Mouse (Mus musculus) limb, embryonic 10.5 days (tissue): Measurements from ENCODE around the gene Tmem89. TPM values are rescaled to one million over a fixed set of nuclear protein-coding genes. Genes with fewer than 3 reads are reported as not detected.

Experiments used
- DNase-seq: peaks from one replicate; pipeline ENCODE4 v3.0.0-alpha.2; 2017; ENCODE audit warnings: low spot score
- H3K27ac ChIP-seq: fragments of 300-500 bp; sonication (generic); 2 replicates; pipeline ENCODE4 v1.5.1; 2016; ENCODE audit warnings: mild to moderate bottlenecking
- H3K27me3 ChIP-seq: fragments of 300-500 bp; sonication (generic); 2 replicates; pipeline ENCODE4 v1.6.1; 2016; ENCODE audit warnings: low read depth, mild to moderate bottlenecking; ENCODE audit not compliant: poor library complexity, severe bottlenecking
- H3K36me3 ChIP-seq: fragments of 300-500 bp; sonication (generic); 2 replicates; pipeline ENCODE4 v1.6.1; 2016; ENCODE audit warnings: mild to moderate bottlenecking, moderate library complexity
- H3K4me1 ChIP-seq: fragments of 300-500 bp; sonication (generic); 2 replicates; pipeline ENCODE4 v1.6.1; 2016
- H3K4me3 ChIP-seq: fragments of 300-500 bp; sonication (generic); 2 replicates; pipeline ENCODE4 v1.5.1; 2016; ENCODE audit warnings: mild to moderate bottlenecking, moderate library complexity
- H3K9me3 ChIP-seq: fragments of 300-500 bp; sonication (generic); replicated peaks from 2 replicates; pipeline ENCODE4 v1.6.1; 2016; ENCODE audit warnings: mild to moderate bottlenecking
- WGBS: fragments of 180-500 bp; shearing (Covaris S2); methylation state at CpG from one replicate; pipeline ENCODE4 v1.1.7; 2016; 5-methylcytosine and 5-hydroxymethylcytosine counted together
- polyA plus RNA-seq: library from polyadenylated mRNA; unstranded; fragments of >200 nt; fragmentation: Nextera tagmentation; extraction: Ambion mirVana; gene quantifications from 2 replicates; pipeline ENCODE4 v1.2.1, GENCODE M21; 2016

Gene Tmem89
- polyA plus RNA-seq, result not detected in 2 replicates

- 79% methylated on average over 6 of the region's 6 CpGs for WGBS
- H3K9me3 ChIP-seq, result no peaks in the 10 kb centered on the region
- H3K27ac ChIP-seq, result no peak within 1 kb of the TSS
- H3K27me3 ChIP-seq, result no peaks in the 10 kb centered on the region
- no peaks in the 10 kb centered on the region for H3K4me1 ChIP-seq
- DNase-seq, result no peak
- no peak within 1 kb of the TSS for H3K4me3 ChIP-seq
- H3K36me3 ChIP-seq, result no peaks in the 10 kb centered on the region; the same call in 1 of the 2 replicates
These were observed at the start of gene Tmem89 for GRCm38 (mm10) chr9:108914491-108914890. TSS of gene Tmem89 (plus strand) at chr9:108914619.

GRCm38 (mm10) chr9:108912308-108912707, 2.1 kb upstream of the Tmem89 start:
- DNase-seq, result no peak
- no peak overlapping the region for H3K4me3 ChIP-seq
- H3K27ac ChIP-seq, result no peak overlapping the region
- H3K36me3 ChIP-seq, result no peaks in the 10 kb centered on the region; the same call in 1 of the 2 replicates
- H3K9me3 ChIP-seq, result no peaks in the 10 kb centered on the region
- H3K4me1 ChIP-seq, result no peaks in the 10 kb centered on the region
- H3K27me3 ChIP-seq, result no peaks in the 10 kb centered on the region
- 75% methylated on average over 6 of the region's 6 CpGs for WGBS

- Histone ChIP-seq H3K9me3 (no peaks in the 10 kb centered on the region), H3K4me1 (no peaks in the 10 kb centered on the region), H3K27me3 (no peaks in the 10 kb centered on the region), H3K4me3 (no peak overlapping the region), H3K27ac (no peak overlapping the region), H3K36me3 (no peaks in the 10 kb centered on the region; the same call in 1 of the 2 replicates)
- 88% methylated on average over 7 of the region's 7 CpGs for WGBS
- no peak for DNase-seq
These were observed 1.3 kb upstream of the Tmem89 start for GRCm38 (mm10) chr9:108913161-108913560.

DNA sequence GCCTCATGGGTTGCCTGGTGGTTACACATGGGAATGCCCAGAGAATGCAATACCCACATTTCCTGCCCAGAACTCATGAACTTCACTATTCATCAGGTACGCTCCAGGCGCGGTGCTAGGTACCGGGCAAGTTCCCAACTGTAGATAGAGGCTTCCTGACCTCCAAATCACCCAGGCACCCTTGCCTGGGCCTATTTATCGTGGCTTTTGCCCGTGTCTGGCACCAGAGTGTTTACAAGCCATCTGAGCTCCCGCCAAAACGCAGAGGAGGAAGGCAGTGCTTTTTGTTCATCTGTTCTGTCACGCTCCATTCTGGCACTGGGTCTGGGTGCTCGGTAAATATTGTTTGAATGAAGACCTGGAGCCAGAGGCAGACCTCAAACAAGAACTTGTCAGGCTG, 798 bp upstream of the Tmem89 start:
- Histone ChIP-seq H3K4me3 (no peak overlapping the region), H3K27me3 (no peaks in the 10 kb centered on the region), H3K4me1 (no peaks in the 10 kb centered on the region), H3K27ac (no peak overlapping the region), H3K36me3 (no peaks in the 10 kb centered on the region; the same call in 1 of the 2 replicates), H3K9me3 (no peaks in the 10 kb centered on the region)
- DNase-seq, result no peak
- 82% methylated on average over 10 of the region's 10 CpGs for WGBS

DNA sequence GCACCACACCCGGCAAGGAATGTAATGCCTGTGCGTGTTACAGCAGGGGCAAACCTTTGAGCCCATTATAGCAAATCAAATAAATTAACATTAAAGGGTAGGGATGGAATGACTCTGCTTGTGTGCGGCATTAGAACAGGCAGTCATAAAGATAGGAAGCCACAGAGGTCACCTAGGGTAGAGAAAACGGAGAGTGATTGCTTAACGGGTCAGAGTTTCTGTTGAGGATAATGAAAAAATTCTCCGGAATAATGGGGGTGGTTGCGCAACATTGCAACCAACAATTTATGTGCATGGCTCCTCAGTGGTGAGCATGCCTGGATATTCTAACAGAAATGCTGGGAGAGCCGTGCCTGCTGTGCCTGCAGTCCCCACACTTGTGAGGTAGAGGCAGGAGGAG, 11.5 kb downstream of the Tmem89 start:
- Histone ChIP-seq H3K27me3 (no peaks in the 10 kb centered on the region), H3K9me3 (no peaks in the 10 kb centered on the region), H3K27ac (no peak overlapping the region), H3K4me3 (no peak overlapping the region), H3K36me3 (no peaks in the 10 kb centered on the region), H3K4me1 (peaks cover 12% of the 10 kb centered on the region)
- DNase-seq, result no peak
- 68% methylated on average over 8 of the region's 8 CpGs for WGBS

- no peak for DNase-seq
- H3K9me3 ChIP-seq, result no peaks in the 10 kb centered on the region
- no peak overlapping the region for H3K27ac ChIP-seq
- no peaks in the 10 kb centered on the region for H3K27me3 ChIP-seq
- WGBS, result 82% methylated on average over 3 of the region's 3 CpGs
- no peak overlapping the region for H3K4me3 ChIP-seq
- H3K4me1 ChIP-seq, result peaks cover 10% of the 10 kb centered on the region
- no peaks in the 10 kb centered on the region for H3K36me3 ChIP-seq
These were observed 14.0 kb downstream of the Tmem89 start for GRCm38 (mm10) chr9:108928424-108928823.

- H3K4me1 ChIP-seq, result peaks cover 9% of the 10 kb centered on the region
- H3K4me3 ChIP-seq, result peak overlapping the region; percentile 71
- no peaks in the 10 kb centered on the region for H3K9me3 ChIP-seq
- no peak for DNase-seq
- no peaks in the 10 kb centered on the region for H3K27me3 ChIP-seq
- H3K27ac ChIP-seq, result peak overlapping the region; percentile 89; the same call in 1 of the 2 replicates
- H3K36me3 ChIP-seq, result peaks cover 33% of the 10 kb centered on the region
- 18% methylated on average over 3 of the region's 3 CpGs for WGBS
These were observed 21.6 kb downstream of the Tmem89 start for GRCm38 (mm10) chr9:108935991-108936390.

DNA sequence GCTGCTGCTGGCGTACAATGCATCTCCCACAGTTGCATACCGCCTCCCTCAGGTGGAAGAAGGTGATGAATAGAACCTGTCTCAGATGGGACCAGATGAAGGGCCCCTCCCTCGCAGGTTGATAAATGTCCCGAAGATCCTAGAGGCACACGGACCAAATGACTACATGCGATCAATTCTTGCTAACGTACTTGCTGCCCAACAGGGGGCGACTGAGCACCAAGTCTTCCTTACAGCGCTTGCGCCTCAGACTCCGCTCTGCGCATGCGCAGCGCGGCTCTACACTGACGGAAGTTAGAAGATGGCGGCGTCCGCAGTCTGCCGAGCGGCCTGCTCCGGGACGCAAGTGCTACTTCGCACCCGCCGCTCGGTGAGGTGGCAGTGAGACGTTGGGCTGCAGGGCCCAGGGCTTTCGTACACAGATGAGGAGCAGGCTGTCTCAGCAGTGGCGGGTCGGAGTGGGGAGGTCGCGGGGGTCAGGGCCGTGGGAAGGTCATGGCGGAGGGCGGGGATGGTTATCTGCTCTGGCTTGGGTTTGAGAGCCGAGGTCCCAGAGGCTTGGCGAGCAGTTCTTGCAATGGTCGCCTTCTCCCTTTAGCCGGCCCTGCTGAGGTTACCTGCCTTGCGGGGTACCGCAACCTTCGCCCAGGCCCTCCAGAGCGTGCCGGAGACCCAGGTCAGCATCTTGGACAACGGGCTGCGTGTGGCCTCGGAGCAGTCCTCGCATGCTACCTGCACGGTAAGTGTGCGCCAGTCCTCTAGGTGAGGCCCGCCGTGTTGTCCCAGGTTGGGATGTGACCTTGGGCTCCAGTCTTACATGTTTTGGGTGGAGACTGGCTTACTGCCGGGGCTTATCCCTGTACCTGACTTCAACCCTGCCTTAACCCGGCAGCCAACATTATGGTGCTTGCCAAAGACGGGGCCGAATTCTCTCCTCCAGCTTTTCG, 22.3 kb downstream of the Tmem89 start, which contains the start of gene Uqcrc1:
Gene Uqcrc1 (plus strand): TSS at position 216 of the 947 bp plus-strand sequence.
- H3K9me3 ChIP-seq, result no peaks in the 10 kb centered on the region
- 1% methylated on average over 58 of the region's 58 CpGs for whole genome bisulfite sequencing
- H3K4me1 ChIP-seq, result peaks cover 9% of the 10 kb centered on the region
- H3K27ac ChIP-seq, result peak within 1 kb of the TSS; percentile 89
- H3K27me3 ChIP-seq, result no peaks in the 10 kb centered on the region
- DNase-seq, result peak; percentile 96
- H3K4me3 ChIP-seq, result peak within 1 kb of the TSS; percentile 71
- peaks cover 40% of the 10 kb centered on the region for H3K36me3 ChIP-seq

- Histone ChIP-seq H3K4me3 (no peak overlapping the region), H3K9me3 (no peaks in the 10 kb centered on the region), H3K27me3 (no peaks in the 10 kb centered on the region), H3K27ac (no peak overlapping the region), H3K36me3 (peaks cover 98% of the 10 kb centered on the region), H3K4me1 (peaks cover 21% of the 10 kb centered on the region)
- no peak for DNase-seq
- 85% methylated on average over 9 of the region's 9 CpGs for WGBS
These were observed 30.7 kb downstream of the Tmem89 start for GRCm38 (mm10) chr9:108945111-108945510.

- H3K27me3 ChIP-seq, result no peaks in the 10 kb centered on the region
- H3K9me3 ChIP-seq, result no peaks in the 10 kb centered on the region
- WGBS, result 90% methylated on average over 5 of the region's 5 CpGs
- DNase-seq, result no peak
- peaks cover 98% of the 10 kb centered on the region for H3K36me3 ChIP-seq
- peaks cover 25% of the 10 kb centered on the region for H3K4me1 ChIP-seq
- H3K27ac ChIP-seq, result no peak overlapping the region
- H3K4me3 ChIP-seq, result no peak overlapping the region
These were observed 31.2 kb downstream of the Tmem89 start for GRCm38 (mm10) chr9:108945608-108946007.

DNA sequence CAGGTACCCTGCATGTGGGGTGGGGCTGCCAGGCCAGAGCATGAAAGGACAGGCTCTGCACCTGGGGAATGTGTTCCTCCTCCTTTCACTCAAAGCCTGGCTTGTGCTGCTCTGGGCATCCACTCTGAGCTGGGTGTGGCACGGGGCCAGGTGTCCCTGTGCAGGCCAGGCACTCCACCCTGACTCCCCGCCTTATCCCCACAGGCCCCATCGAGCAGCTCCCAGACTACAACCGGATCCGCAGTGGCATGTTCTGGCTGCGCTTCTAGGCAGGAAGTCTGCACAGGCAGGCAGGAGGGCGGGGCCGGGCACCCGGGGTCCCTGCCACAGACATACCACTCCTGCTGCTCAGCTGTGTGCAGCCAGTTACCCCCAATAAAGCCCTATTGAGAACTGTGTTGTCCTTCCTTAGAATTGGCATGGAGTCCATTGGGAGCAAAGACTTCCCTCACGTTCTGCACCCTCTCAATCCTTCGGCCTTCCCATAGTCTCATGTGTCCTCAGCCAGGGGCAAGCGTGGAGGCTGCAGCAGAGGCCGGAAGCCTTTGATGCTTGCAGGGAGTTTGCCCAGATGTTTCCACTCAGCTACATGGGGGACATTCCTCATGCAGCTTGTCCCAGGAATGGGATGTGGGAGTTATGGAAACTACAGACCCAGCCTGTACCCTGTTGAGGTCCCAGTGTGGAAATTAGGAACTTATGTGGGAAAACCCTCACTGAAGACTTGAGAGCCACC, 35.0 kb downstream of the Tmem89 start:
- Histone ChIP-seq H3K27ac (peak overlapping the region; percentile 86), H3K4me3 (peak overlapping the region; percentile 19), H3K36me3 (peaks cover 72% of the 10 kb centered on the region), H3K9me3 (no peaks in the 10 kb centered on the region), H3K4me1 (peaks cover 48% of the 10 kb centered on the region), H3K27me3 (peaks cover 26% of the 10 kb centered on the region)
- WGBS, result 58% methylated on average over 13 of the region's 13 CpGs
- peak; percentile 81 for DNase-seq

GRCm38 (mm10) chr9:108949967-108950728, 35.7 kb downstream of the Tmem89 start:
- Histone ChIP-seq H3K9me3 (no peaks in the 10 kb centered on the region), H3K36me3 (peaks cover 65% of the 10 kb centered on the region), H3K4me1 (peaks cover 48% of the 10 kb centered on the region), H3K4me3 (peak overlapping the region; percentile 19; the same call in 1 of the 2 replicates), H3K27ac (peak overlapping the region; percentile 86), H3K27me3 (peaks cover 32% of the 10 kb centered on the region)
- WGBS, result 88% methylated on average over 9 of the region's 9 CpGs
- no peak for DNase-seq
